In the genomic region with DNA sequence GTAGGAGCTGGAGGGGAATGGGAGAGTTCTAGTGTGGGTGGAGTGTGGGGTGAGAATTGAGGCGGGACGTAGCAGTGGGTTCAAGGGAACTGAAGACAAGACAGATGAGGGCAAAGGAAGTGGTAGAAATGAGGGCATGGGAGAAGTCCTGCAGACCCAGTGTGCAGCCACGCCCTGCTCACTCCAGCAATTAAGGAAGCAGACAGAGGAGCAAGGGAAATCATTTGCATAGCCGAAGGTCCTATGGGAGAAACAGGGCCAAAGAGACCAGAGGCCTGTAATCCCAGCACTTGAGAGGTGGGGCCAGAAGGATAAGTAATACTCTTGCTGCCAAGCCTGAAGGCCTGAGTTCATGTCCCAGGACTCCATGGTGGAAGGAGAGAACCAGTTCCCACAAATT, we compare ENCODE assay signal across 25 mouse cellular contexts. TPM values are rescaled to one million over a fixed set of nuclear protein-coding genes. Genes with fewer than 3 reads are reported as not detected.
"Had no signal": no experiment of that assay in that cellular context is flagged by ENCODE, and none has a peak within 500 bp of the region (broad histone marks: within the 10 kb centered on the region; RNA-seq: fewer than 3 reads in every experiment).

No protein-coding gene starts in this region.

- DNase-seq: heart, postnatal 10 days; heart, postnatal 14 days; heart, postnatal 36 days; heart, postnatal 4 days; kidney, adult 11 months; kidney, adult 18-20 months; kidney, adult 2 months; kidney, adult 8-10 months; kidney, postnatal 10 days; kidney, postnatal 14 days; kidney, postnatal 36 days; kidney, postnatal 4 days; layer of hippocampus, adult 9-11 months; layer of hippocampus, postnatal 36 days had no signal

- ATAC-seq: hindbrain, embryonic 16.5 days; hindbrain, postnatal 0 days; inflammation-experienced regulatory T-cells, adult 6 months; intestine, embryonic 15.5 days; intestine, embryonic 16.5 days; intestine, postnatal 0 days had no signal

RNA-seq across cellular contexts. Expression of gene Gm26920, which starts 42.2 kb away (rescaled TPM):
- total RNA-seq: heart, postnatal 14 days; heart, postnatal 25 days; heart, postnatal 36 days; hematopoietic stem cell, adult 5-6 weeks; hindbrain, postnatal 0 days; layer of hippocampus, adult 2 months; layer of hippocampus, adult 8-10 months; layer of hippocampus, postnatal 14 days had no signal
